Mouse (Mus musculus): Measurements from ENCODE around the gene Cdkn2c. TPM values are rescaled to one million over a fixed set of nuclear protein-coding genes. Genes with fewer than 3 reads are reported as not detected.
A peak's percentile ranks its signal among the peaks of the same experiment; 100 is the strongest.

Gene Cdkn2c
- polyA plus RNA-seq, 2 experiments, result 13.6 to 15.1 TPM

DNA sequence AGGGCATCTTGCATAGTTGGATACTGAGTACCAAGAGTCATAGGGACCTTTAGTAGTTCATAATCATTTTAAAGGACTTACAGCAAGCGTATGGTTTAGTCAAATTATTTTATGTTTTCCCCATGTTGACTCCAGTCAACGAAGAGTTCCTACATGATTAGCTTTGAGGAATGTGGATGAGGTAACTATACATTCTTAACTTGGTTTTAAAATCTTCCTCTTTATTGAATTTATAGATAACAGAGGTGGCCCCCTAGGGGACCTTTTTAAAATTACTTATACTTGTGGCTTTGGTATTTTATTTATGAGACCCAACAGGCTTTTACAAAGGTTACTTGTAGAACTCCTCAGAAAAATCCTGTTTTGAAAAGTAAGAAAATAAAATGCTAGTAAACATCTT is 3.2 kb upstream of the Cdkn2c start:
- no peak for DNase-seq (ENCODE audit: low read depth in 3 of 3, low spot score in 3 of 3)
- no peak for TF ChIP-seq CTCF (IDR thresholded peaks at IDR 0.05; ENCODE audit: low read depth)
- TF ChIP-seq EP300 (IDR thresholded peaks at IDR 0.05; ENCODE audit: low read depth), result no peak
- 55% methylated on average over 2 of the region's 2 CpGs for WGBS (ENCODE audit: insufficient replicate concordance)

DNA sequence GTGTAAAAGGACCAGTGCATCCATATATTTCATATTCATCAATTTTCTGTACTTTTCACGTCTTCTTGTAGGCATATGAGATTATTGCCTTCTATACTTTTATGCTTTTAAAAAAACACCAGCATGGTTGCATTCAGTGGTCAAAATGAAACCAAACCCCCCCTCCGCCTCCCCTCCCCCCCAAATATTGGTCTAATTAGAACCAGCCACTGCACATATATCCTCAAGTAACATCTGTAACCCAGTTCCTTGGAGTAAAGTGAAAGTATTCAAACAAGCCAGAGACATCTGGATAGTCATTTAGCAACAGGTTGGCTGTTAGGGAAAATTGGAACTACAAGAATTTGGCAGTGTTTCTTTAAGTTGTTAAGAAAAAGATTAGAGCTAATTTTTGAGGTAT is 529 bp upstream of the Cdkn2c start:
- no peaks in the 10 kb centered on the region for H3K36me3 ChIP-seq (replicated peaks; ENCODE audit: control insufficient read depth, insufficient read depth, low read depth)
- peaks cover 6% of the 10 kb centered on the region in 2 experiments; a peak in 3 of 4 replicates for H3K4me1 ChIP-seq (replicated peaks; ENCODE audit: control insufficient read depth in 2 of 2, insufficient read depth in 2 of 2, low read length in 1 of 2)
- DNase-seq (ENCODE audit: low read depth in 3 of 3, low spot score in 3 of 3), result no peak
- peak overlapping the region; percentile 97 for H3K9ac ChIP-seq (replicated peaks)
- peak overlapping the region; percentile 76 for H3K4me2 ChIP-seq (ENCODE audit: low read depth)
- H3K4me3 ChIP-seq (ENCODE audit: insufficient read depth in 1 of 2, low read depth in 2 of 2, low read length in 2 of 2), result peak overlapping the region; percentile 82 to 94; a peak in 2 of 4 replicates
- no peak for TF ChIP-seq CTCF (IDR thresholded peaks at IDR 0.05; ENCODE audit: low read depth)
- TF ChIP-seq EP300 (IDR thresholded peaks at IDR 0.05; ENCODE audit: low read depth), result no peak
- 45% methylated on average over 2 of the region's 2 CpGs for WGBS (ENCODE audit: insufficient replicate concordance)
- H3K27ac ChIP-seq, result peak overlapping the region; percentile 91
- no peaks in the 10 kb centered on the region for H3K9me3 ChIP-seq (ENCODE audit: control insufficient read depth, low read length)
- no peak for ATAC-seq (ENCODE audit: insufficient read depth)
- H3K27me3 ChIP-seq (ENCODE audit: control insufficient read depth, insufficient read depth, low read length), result peaks cover 9% of the 10 kb centered on the region

More for the DNA sequence above, 3.2 kb upstream of the Cdkn2c start:
- H3K4me1 ChIP-seq (replicated peaks; ENCODE audit: control insufficient read depth in 2 of 2, insufficient read depth in 2 of 2, low read length in 1 of 2), result peaks cover 4% of the 10 kb centered on the region in 2 experiments; a peak in 3 of 4 replicates
- H3K9me3 ChIP-seq (ENCODE audit: control insufficient read depth, low read length), result no peaks in the 10 kb centered on the region
- no peaks in the 10 kb centered on the region for H3K27me3 ChIP-seq (ENCODE audit: control insufficient read depth, insufficient read depth, low read length)
- no peak overlapping the region for H3K27ac ChIP-seq
- H3K36me3 ChIP-seq (replicated peaks; ENCODE audit: control insufficient read depth, insufficient read depth, low read depth), result no peaks in the 10 kb centered on the region
- no peak overlapping the region for H3K4me3 ChIP-seq (ENCODE audit: insufficient read depth in 1 of 2, low read depth in 2 of 2, low read length in 2 of 2)
- H3K9ac ChIP-seq (replicated peaks), result no peak overlapping the region
- H3K4me2 ChIP-seq (ENCODE audit: low read depth), result no peak overlapping the region
- no peak for ATAC-seq (ENCODE audit: insufficient read depth)

DNA sequence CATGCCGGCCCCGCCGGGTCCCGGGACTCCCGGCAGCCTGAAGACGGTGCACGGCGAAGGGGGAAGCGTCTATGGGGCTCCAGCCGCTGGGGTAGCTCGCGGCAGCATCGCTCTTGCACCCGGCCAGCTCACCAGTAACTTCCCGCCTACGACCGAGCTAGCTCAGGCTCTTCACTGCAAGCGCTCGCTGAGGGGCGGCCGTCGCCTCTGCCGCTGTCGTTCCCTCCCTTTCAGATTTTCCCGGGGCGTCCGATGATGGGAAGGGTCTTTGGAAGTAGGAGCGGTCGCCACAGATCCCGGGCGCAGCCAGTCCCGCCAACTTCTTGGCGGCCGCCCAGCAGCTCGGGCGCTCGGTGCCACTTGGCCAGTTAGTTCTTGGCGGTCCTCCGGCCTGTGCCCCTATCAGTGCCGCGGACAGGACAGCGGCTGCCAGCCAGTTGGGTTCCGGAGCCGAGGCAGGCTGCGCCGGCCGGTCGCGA is 968 bp downstream of the Cdkn2c start:
- peak; percentile 39 for ATAC-seq (ENCODE audit: insufficient read depth)

DNA sequence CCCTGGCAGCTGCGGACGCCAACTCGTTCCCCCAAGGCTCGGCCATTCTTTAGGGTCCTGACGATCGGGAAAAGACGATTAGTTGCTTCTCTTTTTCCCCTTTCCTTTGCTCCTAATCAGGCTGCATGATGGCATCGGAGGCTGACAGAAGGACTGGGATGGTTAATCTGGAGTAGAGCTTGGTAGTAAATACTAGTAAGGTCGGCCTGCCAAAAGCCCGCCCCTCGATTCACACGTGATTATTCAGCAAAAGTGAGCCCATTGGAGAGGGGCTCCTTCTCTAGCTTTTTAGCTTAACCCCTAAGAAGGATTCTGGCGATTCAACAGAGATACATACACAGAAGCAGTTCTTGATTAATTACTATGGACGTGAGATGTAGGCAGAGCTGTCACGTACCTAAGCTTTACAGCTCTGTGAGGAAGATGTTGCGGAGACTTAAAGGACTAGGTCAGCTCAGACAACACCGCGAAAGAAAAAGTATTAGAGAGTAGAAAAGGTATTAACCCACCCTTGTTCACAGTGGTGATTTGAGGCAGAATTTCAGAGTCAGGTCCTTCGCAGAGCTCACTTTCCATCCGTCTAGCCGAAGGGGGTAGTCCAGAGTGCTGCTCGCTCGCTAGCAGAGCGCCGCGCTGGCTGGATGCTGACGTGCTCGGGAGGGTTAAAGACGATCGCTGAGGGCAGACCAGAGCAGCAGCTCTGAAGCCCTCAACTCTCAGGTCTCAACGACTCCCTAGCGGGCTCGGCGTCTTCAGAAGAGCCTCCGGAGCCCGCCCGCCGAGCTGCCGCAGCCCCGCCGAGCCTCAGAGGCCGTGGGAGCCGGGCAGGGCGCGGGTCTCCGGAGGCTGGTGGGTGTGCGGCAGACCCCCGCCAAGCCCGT is 1.6 kb downstream of the Cdkn2c start:
- H3K9me3 ChIP-seq (ENCODE audit: control insufficient read depth, low read length), result no peaks in the 10 kb centered on the region
- DNase-seq (ENCODE audit: low read depth in 3 of 3, low spot score in 3 of 3) (peak in 1 of 3 experiments; percentile 45), ATAC-seq (ENCODE audit: insufficient read depth) (peak; percentile 42)
- H3K4me3 ChIP-seq (ENCODE audit: insufficient read depth in 1 of 2, low read depth in 2 of 2, low read length in 2 of 2), result peak overlapping the region; percentile 82 to 90
- peak overlapping the region; percentile 82 for H3K27ac ChIP-seq
- H3K4me1 ChIP-seq (replicated peaks; ENCODE audit: control insufficient read depth in 2 of 2, insufficient read depth in 2 of 2, low read length in 1 of 2), result peaks cover 2 to 6% of the 10 kb centered on the region in 2 experiments; a peak in 3 of 4 replicates
- peaks cover 5% of the 10 kb centered on the region for H3K36me3 ChIP-seq (replicated peaks; ENCODE audit: control insufficient read depth, insufficient read depth, low read depth)
- peaks cover 26% of the 10 kb centered on the region for H3K27me3 ChIP-seq (ENCODE audit: control insufficient read depth, insufficient read depth, low read length)
- peak overlapping the region; percentile 76 for H3K4me2 ChIP-seq (ENCODE audit: low read depth)
- WGBS (ENCODE audit: insufficient replicate concordance), result 1% methylated on average over 49 of the region's 49 CpGs
- TF ChIP-seq CTCF (IDR thresholded peaks at IDR 0.05; ENCODE audit: low read depth) (peak; percentile 18; the same call in 1 of the 2 replicates), EP300 (IDR thresholded peaks at IDR 0.05; ENCODE audit: low read depth) (no peak)
- peak overlapping the region; percentile 80 for H3K9ac ChIP-seq (replicated peaks)

More for the DNA sequence above, 968 bp downstream of the Cdkn2c start:
- H3K4me3 ChIP-seq (ENCODE audit: insufficient read depth in 1 of 2, low read depth in 2 of 2, low read length in 2 of 2), result peak overlapping the region; percentile 82 to 90
- peak in 1 of 3 experiments; percentile 27 for DNase-seq (ENCODE audit: low read depth in 3 of 3, low spot score in 3 of 3)
- peak overlapping the region; percentile 82 for H3K27ac ChIP-seq
- H3K36me3 ChIP-seq (replicated peaks; ENCODE audit: control insufficient read depth, insufficient read depth, low read depth), result peaks cover 4% of the 10 kb centered on the region
- no peaks in the 10 kb centered on the region for H3K9me3 ChIP-seq (ENCODE audit: control insufficient read depth, low read length)
- peak overlapping the region; percentile 80 for H3K9ac ChIP-seq (replicated peaks)
- peak overlapping the region; percentile 76 for H3K4me2 ChIP-seq (ENCODE audit: low read depth)
- peaks cover 21% of the 10 kb centered on the region for H3K27me3 ChIP-seq (ENCODE audit: control insufficient read depth, insufficient read depth, low read length)
- WGBS (ENCODE audit: insufficient replicate concordance), result under 1% methylated on average over 49 of the region's 49 CpGs
- TF ChIP-seq EP300 (IDR thresholded peaks at IDR 0.05; ENCODE audit: low read depth), result no peak
- H3K4me1 ChIP-seq (replicated peaks; ENCODE audit: control insufficient read depth in 2 of 2, insufficient read depth in 2 of 2, low read length in 1 of 2), result peaks cover 2 to 6% of the 10 kb centered on the region in 2 experiments; a peak in 3 of 4 replicates

DNA sequence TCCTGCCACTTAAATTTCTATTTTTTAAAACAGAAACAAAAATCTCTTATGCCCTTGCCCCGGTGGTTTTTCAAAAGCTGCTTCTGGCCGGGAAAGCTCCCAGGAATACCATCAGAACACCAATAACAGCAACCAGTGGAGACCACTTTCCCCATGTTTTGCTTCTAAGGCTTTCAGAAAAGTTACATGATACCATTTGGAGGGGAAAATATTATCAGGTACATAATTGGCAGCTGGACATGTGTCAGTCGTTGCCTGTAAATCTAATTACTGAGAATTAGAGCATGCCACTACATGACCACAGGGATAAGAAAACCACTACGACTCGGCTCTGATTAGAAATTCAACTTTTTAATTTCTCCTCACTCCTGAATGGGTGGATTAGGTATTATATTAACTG is 2.9 kb downstream of the Cdkn2c start:
- Histone ChIP-seq H3K27ac (no peak overlapping the region), H3K27me3 (ENCODE audit: control insufficient read depth, insufficient read depth, low read length) (peaks cover 37% of the 10 kb centered on the region), H3K9me3 (ENCODE audit: control insufficient read depth, low read length) (no peaks in the 10 kb centered on the region), H3K9ac (replicated peaks) (peak overlapping the region; percentile 80), H3K4me3 (ENCODE audit: insufficient read depth in 1 of 2, low read depth in 2 of 2, low read length in 2 of 2) (peak overlapping the region; percentile 82 to 90), H3K4me2 (ENCODE audit: low read depth) (peak overlapping the region; percentile 76), H3K4me1 (replicated peaks; ENCODE audit: control insufficient read depth in 2 of 2, insufficient read depth in 2 of 2, low read length in 1 of 2) (peaks cover 2 to 6% of the 10 kb centered on the region in 2 experiments; a peak in 3 of 4 replicates), H3K36me3 (replicated peaks; ENCODE audit: control insufficient read depth, insufficient read depth, low read depth) (peaks cover 5% of the 10 kb centered on the region)
- TF ChIP-seq EP300 (IDR thresholded peaks at IDR 0.05; ENCODE audit: low read depth), result no peak
- TF ChIP-seq CTCF (IDR thresholded peaks at IDR 0.05; ENCODE audit: low read depth), result no peak
- WGBS (ENCODE audit: insufficient replicate concordance), result 14% methylated on average over 5 of the region's 5 CpGs
- no peak for ATAC-seq (ENCODE audit: insufficient read depth)
- DNase-seq (ENCODE audit: low read depth in 3 of 3, low spot score in 3 of 3), result no peak
